Mouse (Mus musculus) gastrocnemius, adult 8-10 months (tissue): ENCODE data around the gene Sdsl. TPM values are rescaled to one million over a fixed set of nuclear protein-coding genes. Genes with fewer than 3 reads are reported as not detected.

ENCODE experiments used
- DNase-seq, 2 experiments: peaks; one replicate each; pipeline ENCODE4 v3.0.0; 2022; ENCODE audit warnings: low spot score in 2 of 2
- total RNA-seq, 4 experiments: library from RNA; stranded (reverse); gene quantifications; 2 replicates each; pipeline ENCODE4 v1.2.4; 2022

The Sdsl gene
- total RNA-seq, 4 experiments from 2014 or later, result 0.32 to 0.73 (median 0.66) TPM

GRCm38 (mm10) chr5:120495064-120495702 lies 22.6 kb upstream of the Sdsl start:
- DNase-seq, result no peak

GRCm38 (mm10) chr5:120493873-120494395 lies 21.3 kb upstream of the Sdsl start:
- no peak for DNase-seq

- no peak for DNase-seq
These were observed 20.8 kb upstream of the Sdsl start for GRCm38 (mm10) chr5:120493440-120493839.

GRCm38 (mm10) chr5:120492437-120492836 lies 19.8 kb upstream of the Sdsl start:
- DNase-seq, result no peak

- peak in 1 of 2 experiments; percentile 49 for DNase-seq
These were observed 18.1 kb upstream of the Sdsl start for GRCm38 (mm10) chr5:120490679-120491192.

GRCm38 (mm10) chr5:120487844-120488243 lies 15.2 kb upstream of the Sdsl start:
- DNase-seq, result no peak

- DNase-seq, result no peak
These were observed 10.8 kb upstream of the Sdsl start for GRCm38 (mm10) chr5:120483399-120483798.

GRCm38 (mm10) chr5:120481205-120481604 lies 8.6 kb upstream of the Sdsl start:
- no peak for DNase-seq

- DNase-seq, result no peak
These were observed 6.9 kb upstream of the Sdsl start for GRCm38 (mm10) chr5:120479538-120479937.

GRCm38 (mm10) chr5:120477993-120478392 lies 5.4 kb upstream of the Sdsl start:
- no peak for DNase-seq

- DNase-seq, result no peak
These were observed 3.7 kb upstream of the Sdsl start, which contains the start of gene Sds for GRCm38 (mm10) chr5:120476296-120476695. Sds (plus strand) TSS chr5:120476526.

GRCm38 (mm10) chr5:120475861-120476260 lies 3.3 kb upstream of the Sdsl start:
- no peak for DNase-seq

GRCm38 (mm10) chr5:120473361-120473760 lies 751 bp upstream of the Sdsl start:
- DNase-seq, result no peak

GRCm38 (mm10) chr5:120471538-120471937 lies 1.1 kb downstream of the Sdsl start:
- DNase-seq, result no peak

GRCm38 (mm10) chr5:120468830-120469229 lies 3.8 kb downstream of the Sdsl start:
- no peak for DNase-seq

- DNase-seq, result no peak
These were observed 4.3 kb downstream of the Sdsl start for GRCm38 (mm10) chr5:120468336-120468735.

GRCm38 (mm10) chr5:120467026-120467425 lies 5.6 kb downstream of the Sdsl start:
- DNase-seq, result no peak

- DNase-seq, result no peak
These were observed 6.8 kb downstream of the Sdsl start for GRCm38 (mm10) chr5:120465860-120466259.

GRCm38 (mm10) chr5:120465062-120465461 lies 7.5 kb downstream of the Sdsl start:
- DNase-seq, result no peak

GRCm38 (mm10) chr5:120464321-120464720 lies 8.3 kb downstream of the Sdsl start:
- no peak for DNase-seq

GRCm38 (mm10) chr5:120461902-120462301 lies 10.7 kb downstream of the Sdsl start:
- DNase-seq, result no peak

- DNase-seq, result no peak
These were observed 13.5 kb downstream of the Sdsl start for GRCm38 (mm10) chr5:120459133-120459532.

GRCm38 (mm10) chr5:120457628-120458027 lies 15.0 kb downstream of the Sdsl start:
- no peak for DNase-seq
